Mouse (Mus musculus) thymus, adult 18-20 months (tissue): ENCODE data around the gene C1qtnf1.
A peak's percentile ranks its signal among the peaks of the same experiment; 100 is the strongest.

Experiments used
- DNase-seq, 2 experiments: peaks; one replicate each; pipeline ENCODE4 v3.0.0; 2022; ENCODE audit warnings: mixed read lengths in 2 of 2

Gene C1qtnf1

GRCm38 (mm10) chr11:118411271-118411670, 16.7 kb upstream of the C1qtnf1 start:
- no peak for DNase-seq

GRCm38 (mm10) chr11:118412601-118413000, 15.4 kb upstream of the C1qtnf1 start:
- DNase-seq: no peak

- no peak for DNase-seq
Observed at GRCm38 (mm10) chr11:118413055-118413454, 14.9 kb upstream of the C1qtnf1 start.

GRCm38 (mm10) chr11:118414270-118414669, 13.7 kb upstream of the C1qtnf1 start:
- no peak for DNase-seq

- no peak for DNase-seq
Observed at GRCm38 (mm10) chr11:118415630-118416029, 12.4 kb upstream of the C1qtnf1 start.

- DNase-seq: no peak
Observed at GRCm38 (mm10) chr11:118416046-118416445, 12.0 kb upstream of the C1qtnf1 start.

GRCm38 (mm10) chr11:118417496-118417895, 10.5 kb upstream of the C1qtnf1 start:
- DNase-seq: no peak

- no peak for DNase-seq
Observed at GRCm38 (mm10) chr11:118418442-118418833, 9.6 kb upstream of the C1qtnf1 start.

- peak; percentile 98 to 99 for DNase-seq
Observed at GRCm38 (mm10) chr11:118418834-118419504, 9.0 kb upstream of the C1qtnf1 start, which contains the start of gene Cant1. TSS of gene Cant1 (minus strand) at chr11:118419086.

- DNase-seq: no peak
Observed at GRCm38 (mm10) chr11:118420261-118420660, 7.7 kb upstream of the C1qtnf1 start.

- DNase-seq: peak; percentile 36 to 52
Observed at GRCm38 (mm10) chr11:118423266-118423971, 4.6 kb upstream of the C1qtnf1 start.

GRCm38 (mm10) chr11:118424621-118425335, 3.2 kb upstream of the C1qtnf1 start:
- DNase-seq: no peak

GRCm38 (mm10) chr11:118426765-118427164, 1.2 kb upstream of the C1qtnf1 start:
- no peak for DNase-seq

GRCm38 (mm10) chr11:118427266-118427779, 680 bp upstream of the C1qtnf1 start:
- DNase-seq: no peak

- DNase-seq: no peak
Observed at GRCm38 (mm10) chr11:118428460-118428868, 461 bp downstream of the C1qtnf1 start.

- no peak for DNase-seq
Observed at GRCm38 (mm10) chr11:118428944-118429709, 1.1 kb downstream of the C1qtnf1 start.

- DNase-seq: no peak
Observed at GRCm38 (mm10) chr11:118430291-118430885, 2.4 kb downstream of the C1qtnf1 start.

GRCm38 (mm10) chr11:118431100-118431948, 3.3 kb downstream of the C1qtnf1 start:
- DNase-seq: no peak

- DNase-seq: no peak
Observed at GRCm38 (mm10) chr11:118433398-118433868, 5.4 kb downstream of the C1qtnf1 start.

GRCm38 (mm10) chr11:118434093-118434492, 6.1 kb downstream of the C1qtnf1 start:
- no peak for DNase-seq

- no peak for DNase-seq
Observed at GRCm38 (mm10) chr11:118436471-118436935, 8.5 kb downstream of the C1qtnf1 start.
